Mouse (Mus musculus) left cerebral cortex, postnatal 10 days (tissue): ENCODE measurements around the gene Speer4f1. TPM values are rescaled to one million over a fixed set of nuclear protein-coding genes. Genes with fewer than 3 reads are reported as not detected.

ENCODE experiments used
- total RNA-seq, 2 experiments: library from RNA; stranded (reverse); gene quantifications; 2 replicates each; pipeline ENCODE4 v1.2.3; 2021

Speer4f1 gene
- total RNA-seq, 2 experiments from 2014 or later = not detected

Other genes starting within 250 kb of the Speer4f1 start
- gene Speer4f2, start 102.9 kb upstream of the Speer4f1 start, total RNA-seq = not detected
- 10 to 100 TPM; 28.8 to 30.3 TPM for gene Sema3c, start 98.2 kb downstream of the Speer4f1 start, total RNA-seq